In the genomic region with DNA sequence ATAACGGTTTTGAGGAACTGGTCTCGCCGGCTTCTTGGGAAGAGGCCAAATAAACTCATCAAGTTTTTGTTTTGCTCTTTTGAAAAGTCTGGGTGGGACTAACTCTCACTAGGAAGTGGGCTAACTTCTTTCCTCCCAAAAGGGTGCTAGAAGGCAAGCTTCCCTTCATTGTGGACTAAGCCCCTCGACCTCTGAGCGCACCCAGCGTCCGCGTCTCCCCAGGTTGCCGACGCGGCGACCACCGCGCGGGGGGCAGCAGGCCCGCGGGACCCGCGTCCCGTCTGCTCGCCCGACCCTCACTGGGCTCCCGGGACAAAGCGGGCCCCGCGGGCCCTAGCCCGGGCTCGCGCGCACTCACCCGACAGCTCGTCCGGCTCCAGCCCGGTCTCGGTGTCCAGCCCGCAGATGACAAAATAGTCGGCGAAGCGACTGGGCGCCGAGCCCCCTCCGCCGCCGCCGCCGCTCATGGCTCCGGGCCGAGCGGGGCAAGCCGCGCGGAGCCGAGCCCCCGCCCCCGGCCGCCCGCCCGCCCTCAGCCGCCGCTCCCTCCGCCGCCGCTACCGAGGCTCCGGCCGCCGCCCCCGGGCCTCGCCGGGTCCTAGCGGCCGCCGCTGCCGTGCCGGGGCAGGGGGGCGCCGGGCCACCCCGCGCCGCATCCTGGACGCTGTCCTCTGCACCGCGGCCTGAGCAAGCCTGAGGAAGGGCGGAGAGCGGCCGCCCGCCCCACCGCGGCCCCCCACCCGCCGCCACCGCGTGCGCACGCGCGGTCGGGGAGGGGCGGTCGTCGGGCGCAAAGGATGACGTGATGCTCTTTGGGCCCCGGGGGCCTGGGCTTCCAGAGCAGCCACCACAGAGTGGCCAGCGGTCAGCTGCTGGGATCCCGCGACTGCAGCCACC, we compare ENCODE assay signal across 8 mouse cellular contexts. TPM values are rescaled to one million over a fixed set of nuclear protein-coding genes. Genes with fewer than 3 reads are reported as not detected.
DNase-seq lines count a peak whose midpoint lies in the region; ATAC-seq and TF ChIP-seq lines count a peak whose summit lies in the region.

TSS of gene Dennd5a (minus strand) at position 755 of the 897 bp plus-strand sequence.

- WGBS in forebrain, embryonic 14.5 days: under 1% methylated on average over 76 of the region's 107 CpGs
- 1% methylated on average over 107 of the region's 107 CpGs for WGBS in large intestine, adult 2 months
- 1% methylated on average over 94 of the region's 107 CpGs for WGBS in lung, adult 2 months

- ATAC-seq in cerebellum, adult (ENCODE audit: insufficient number of reproducible peaks, low FRiP score, low TSS enrichment): peak; percentile 71
- peak; percentile 95 for ATAC-seq in forebrain, embryonic 14.5 days
- peak; percentile 59 for ATAC-seq in neutrophil, adult 5-6 weeks (ENCODE audit: extremely low read depth, insufficient number of reproducible peaks, low FRiP score, poor library complexity, severe bottlenecking)

- H3K9ac ChIP-seq in ES-Bruce4 (ENCODE audit: low read depth, poor library complexity, severe bottlenecking): peak within 1 kb of the TSS; percentile 98
- peak within 1 kb of the TSS; percentile 91 for H3K9ac ChIP-seq in forebrain, embryonic 14.5 days (ENCODE audit: low read length)

- TF ChIP-seq EP300 in ES-Bruce4 (IDR thresholded peaks at IDR 0.05; ENCODE audit: insufficient read depth, low read depth, low read length): no peak

- no peaks in the 10 kb centered on the region for H3K4me1 ChIP-seq in ES-Bruce4 (ENCODE audit: control insufficient read depth, insufficient read depth, low read length)
- peaks cover 20% of the 10 kb centered on the region for H3K4me1 ChIP-seq in forebrain, embryonic 14.5 days (ENCODE audit: control insufficient read depth, insufficient read depth, low read length)
- H3K4me1 ChIP-seq in lung, adult 2 months (ENCODE audit: control insufficient read depth, insufficient read depth, low read length): peaks cover 11% of the 10 kb centered on the region

- TF ChIP-seq CTCF in ES-Bruce4 (IDR thresholded peaks at IDR 0.05; ENCODE audit: low read depth, low read length): no peak
- TF ChIP-seq CTCF in lung, adult 2 months (IDR thresholded peaks at IDR 0.05; ENCODE audit: insufficient read depth, low read length): no peak

- peak; percentile 89 for DNase-seq in forebrain, embryonic 14.5 days (ENCODE audit: low spot score)
- peak; percentile 85 to 87 for DNase-seq in heart, postnatal 14 days
- DNase-seq in large intestine, adult 2 months (ENCODE audit: low read depth, low spot score): no peak
- peak; percentile 68 for DNase-seq in lung, adult 2 months
- DNase-seq in thymus, adult 18-20 months: peak; percentile 22 to 24

- intact Hi-C loops in heart, postnatal 14 days (cut with DNase I): loop anchor here (10.0 kb wide), 1 partner anchor 165 kb away; no protein-coding TSS in a partner anchor

- H3K9me3 ChIP-seq in ES-Bruce4 (replicated peaks; ENCODE audit: control insufficient read depth, insufficient read depth, low read length, poor library complexity, severe bottlenecking): no peaks in the 10 kb centered on the region
- no peaks in the 10 kb centered on the region for H3K9me3 ChIP-seq in forebrain, embryonic 14.5 days (replicated peaks; ENCODE audit: control insufficient read depth, low read length)

- no peaks in the 10 kb centered on the region for H3K36me3 ChIP-seq in ES-Bruce4 (ENCODE audit: control insufficient read depth, insufficient read depth, low read length, poor library complexity, severe bottlenecking)
- no peaks in the 10 kb centered on the region for H3K36me3 ChIP-seq in forebrain, embryonic 14.5 days (ENCODE audit: control insufficient read depth, insufficient read depth, low read length)

- H3K27ac ChIP-seq in ES-Bruce4 (ENCODE audit: insufficient read depth, low read length): no peak within 1 kb of the TSS
- peak within 1 kb of the TSS; percentile 93 for H3K27ac ChIP-seq in forebrain, embryonic 14.5 days (ENCODE audit: low read depth, low read length)

- H3K4me3 ChIP-seq in ES-Bruce4 (ENCODE audit: low read depth, low read length): peak within 1 kb of the TSS; percentile 90
- peak within 1 kb of the TSS; percentile 77 for H3K4me3 ChIP-seq in forebrain, embryonic 14.5 days (ENCODE audit: low read depth, low read length)
- H3K4me3 ChIP-seq in lung, adult 2 months (replicated peaks; ENCODE audit: extremely low read depth, low read depth, low read length): peak within 1 kb of the TSS; percentile 82

- H3K27me3 ChIP-seq in ES-Bruce4 (ENCODE audit: control insufficient read depth, insufficient read depth, low read length, poor library complexity, severe bottlenecking): no peaks in the 10 kb centered on the region; the same call in 1 of the 2 replicates
- no peaks in the 10 kb centered on the region for H3K27me3 ChIP-seq in forebrain, embryonic 14.5 days (replicated peaks; ENCODE audit: control insufficient read depth, insufficient read depth, low read length)

- peak; percentile 54 for TF ChIP-seq POLR2A in ES-Bruce4 (IDR thresholded peaks at IDR 0.05; ENCODE audit: insufficient read depth, low read length)
- TF ChIP-seq POLR2A in lung, adult 2 months (IDR thresholded peaks at IDR 0.05; ENCODE audit: borderline replicate concordance, extremely low read depth, low read depth, low read length): 0 out of 2 replicates have a peak, but pooled peaks have one; percentile 64

- peak within 1 kb of the TSS; percentile 68 for H3K4me2 ChIP-seq in forebrain, embryonic 14.5 days (ENCODE audit: low read length)

RNA-seq across cellular contexts. Expression of gene Dennd5a, which starts in this region (rescaled TPM):
- 56.2 and 58.6 TPM in 2 replicates for polyA plus RNA-seq in ES-Bruce4 (2011; ENCODE audit: insufficient read depth, insufficient read length, low read depth, missing spikeins)
- polyA plus RNA-seq in forebrain, embryonic 14.5 days (2014; fragmentation: Nextera tagmentation; extraction: Ambion mirVana): 57.5 and 59.4 TPM in 2 replicates
- total RNA-seq in heart, postnatal 14 days (2021): 100 to 1,000 TPM; 151 to 158 TPM
- 19.6 and 20.6 TPM in 2 replicates for polyA plus RNA-seq in large intestine, adult 2 months (2012; rRNA removed)
- 122 and 134 TPM in 2 replicates for polyA plus RNA-seq in lung, adult 2 months (2012; rRNA removed)
- 181 and 184 TPM in 2 replicates for total RNA-seq in neutrophil, adult 5-6 weeks (2017)
